Mouse (Mus musculus): ENCODE data around the gene Slc31a2.

DNA sequence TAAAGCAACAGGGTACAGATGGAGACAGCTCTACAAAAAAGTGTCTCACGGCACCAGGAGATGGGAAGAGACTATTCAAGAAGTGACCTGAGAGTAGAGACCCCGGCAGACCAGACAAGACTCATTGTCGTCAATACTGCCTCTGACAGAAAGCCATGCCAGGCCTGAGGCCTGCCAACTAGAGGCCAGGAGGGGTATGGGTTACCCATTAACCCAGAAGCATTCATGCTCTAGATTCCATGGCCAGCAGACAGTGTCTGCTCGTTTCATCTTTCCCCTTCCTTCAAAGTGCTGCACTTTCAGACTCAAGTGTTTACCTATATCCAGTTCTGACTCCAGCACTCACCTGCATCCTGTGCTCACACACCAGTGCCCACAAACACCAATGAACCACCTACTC is 15.7 kb downstream of the Slc31a2 start:
- TF ChIP-seq CTCF (conservative IDR thresholded peaks at IDR 0.05 in 1 of 2, IDR thresholded peaks at IDR 0.05 in 1 of 2; ENCODE audit: low read depth in 2 of 2, low read length in 2 of 2) (0 out of 4 replicates have a peak, but pooled peaks of 1 of the 2 experiments have one; percentile 5), RAD21 (IDR thresholded peaks at IDR 0.05; ENCODE audit: low read depth, low read length) (no peak), MAFK (IDR thresholded peaks at IDR 0.05; ENCODE audit: insufficient replicate concordance, low read length) (no peak), CHD1 (IDR thresholded peaks at IDR 0.05; ENCODE audit: low read depth, low read length) (no peak), ETS1 (conservative IDR thresholded peaks at IDR 0.05; ENCODE audit: low read depth, low read length) (no peak), E2F4 (IDR thresholded peaks at IDR 0.05; ENCODE audit: insufficient replicate concordance, low read depth, low read length) (no peak), CHD2 (IDR thresholded peaks at IDR 0.05; ENCODE audit: low read length) (no peak), TCF12 (IDR thresholded peaks at IDR 0.05; ENCODE audit: low read depth, low read length) (no peak), SIN3A (IDR thresholded peaks at IDR 0.05; ENCODE audit: low read length) (no peak), ELF1 (IDR thresholded peaks at IDR 0.05; ENCODE audit: low read depth, low read length) (no peak), ZKSCAN1 (IDR thresholded peaks at IDR 0.05; ENCODE audit: borderline replicate concordance, low read depth, low read length) (no peak)
